Mouse (Mus musculus) thymus, adult 2 months (tissue): ENCODE data around the gene Cyp2e1.
"Not testable (repeated sequence)": the region's sequence is repeated elsewhere in the genome, so short reads cannot be mapped to it uniquely, and the experiment has no call there.

Experiments used
- CTCF ChIP-seq: fragments of 200-500 bp; IDR thresholded peaks from 2 replicates; pipeline ENCODE4 v1.5.1; 2012; ENCODE audit warnings: mild to moderate bottlenecking, control low read depth, low read length, moderate library complexity, borderline replicate concordance; ENCODE audit not compliant: control insufficient read depth, poor library complexity, insufficient read depth; ENCODE audit errors: extremely low read depth
- POLR2A ChIP-seq: fragments of 200-500 bp; IDR thresholded peaks from 2 replicates; pipeline ENCODE4 v1.6.1; 2012; ENCODE audit warnings: mild to moderate bottlenecking, low read length, control low read depth, moderate library complexity; ENCODE audit not compliant: control insufficient read depth, poor library complexity, insufficient read depth; ENCODE audit errors: extremely low read depth

DNA sequence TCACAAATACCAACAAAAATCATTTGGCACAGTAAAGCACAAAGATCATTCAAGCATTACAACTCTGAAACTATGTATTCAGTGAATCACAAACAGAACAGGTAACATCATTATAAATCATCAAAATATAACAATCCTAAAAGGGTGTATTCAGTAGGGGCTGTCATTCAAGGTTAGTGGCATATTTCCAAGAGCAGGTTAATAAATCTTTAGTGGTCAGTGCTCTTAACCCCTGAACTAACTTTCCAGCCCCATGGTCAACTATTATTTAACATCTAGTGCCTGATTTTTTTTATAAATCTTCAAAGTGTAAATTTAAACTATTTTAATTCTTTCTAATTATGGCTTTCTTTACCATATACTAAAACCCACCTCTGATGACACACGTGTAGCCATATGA, 1.9 kb downstream of the Cyp2e1 start:
- not testable (repeated sequence) for TF ChIP-seq CTCF, POLR2A
